Mouse (Mus musculus): ENCODE measurements around the gene H2-Q10.
A peak's percentile ranks its signal among the peaks of the same experiment; 100 is the strongest.
"Not testable (repeated sequence)": the region's sequence is repeated elsewhere in the genome, so short reads cannot be mapped to it uniquely, and the experiment has no call there.

H2-Q10 gene

GRCm38 (mm10) chr17:35458247-35458646, 11.6 kb upstream of the H2-Q10 start:
- DNase-seq (ENCODE audit: low spot score): not testable (repeated sequence)

GRCm38 (mm10) chr17:35460513-35461341, 9.2 kb upstream of the H2-Q10 start:
- DNase-seq (ENCODE audit: low spot score): not testable (repeated sequence)

GRCm38 (mm10) chr17:35465651-35466050, 4.2 kb upstream of the H2-Q10 start:
- DNase-seq (ENCODE audit: low spot score): not testable (repeated sequence)

- not testable (repeated sequence) for DNase-seq (ENCODE audit: low spot score)
Measured at GRCm38 (mm10) chr17:35468936-35469335, 953 bp upstream of the H2-Q10 start.

GRCm38 (mm10) chr17:35484066-35484465, 14.2 kb downstream of the H2-Q10 start:
- DNase-seq (ENCODE audit: low spot score): peak; percentile 18

- no peak for DNase-seq (ENCODE audit: low spot score)
Measured at GRCm38 (mm10) chr17:35485702-35486101, 15.8 kb downstream of the H2-Q10 start.

- DNase-seq (ENCODE audit: low spot score): no peak
Measured at GRCm38 (mm10) chr17:35486726-35487125, 16.8 kb downstream of the H2-Q10 start.

- no peak for DNase-seq (ENCODE audit: low spot score)
Measured at GRCm38 (mm10) chr17:35488041-35488440, 18.2 kb downstream of the H2-Q10 start.

GRCm38 (mm10) chr17:35490320-35490719, 20.4 kb downstream of the H2-Q10 start:
- no peak for DNase-seq (ENCODE audit: low spot score)

- no peak for DNase-seq (ENCODE audit: low spot score)
Measured at GRCm38 (mm10) chr17:35497124-35497523, 27.2 kb downstream of the H2-Q10 start.

GRCm38 (mm10) chr17:35502226-35502625, 32.3 kb downstream of the H2-Q10 start:
- no peak for DNase-seq (ENCODE audit: low spot score)

- DNase-seq (ENCODE audit: low spot score): no peak
Measured at GRCm38 (mm10) chr17:35502762-35503161, 32.9 kb downstream of the H2-Q10 start.

GRCm38 (mm10) chr17:35503849-35504248, 34.0 kb downstream of the H2-Q10 start:
- DNase-seq (ENCODE audit: low spot score): no peak

GRCm38 (mm10) chr17:35504628-35505481, 35.0 kb downstream of the H2-Q10 start:
- DNase-seq (ENCODE audit: low spot score): no peak

- no peak for DNase-seq (ENCODE audit: low spot score)
Measured at GRCm38 (mm10) chr17:35505776-35506175, 35.9 kb downstream of the H2-Q10 start, which contains the start of gene Pou5f1. Gene Pou5f1 (plus strand): TSS chr17:35506018.

- no peak for DNase-seq (ENCODE audit: low spot score)
Measured at GRCm38 (mm10) chr17:35506881-35507280, 37.0 kb downstream of the H2-Q10 start.

- DNase-seq (ENCODE audit: low spot score): no peak
Measured at GRCm38 (mm10) chr17:35507556-35508260, 37.8 kb downstream of the H2-Q10 start.

- DNase-seq (ENCODE audit: low spot score): not testable (repeated sequence)
Measured at GRCm38 (mm10) chr17:35508279-35508678, 38.4 kb downstream of the H2-Q10 start.

GRCm38 (mm10) chr17:35509284-35509683, 39.4 kb downstream of the H2-Q10 start:
- no peak for DNase-seq (ENCODE audit: low spot score)

GRCm38 (mm10) chr17:35512916-35513626, 43.2 kb downstream of the H2-Q10 start:
- no peak for DNase-seq (ENCODE audit: low spot score)

- DNase-seq (ENCODE audit: low spot score): peak; percentile 48
Measured at GRCm38 (mm10) chr17:35513886-35514285, 44.0 kb downstream of the H2-Q10 start.
